Mouse (Mus musculus) cerebellum, adult 9-11 months (tissue): Measurements from ENCODE around the gene Tedc1.
"Not testable (repeated sequence)": the region's sequence is repeated elsewhere in the genome, so short reads cannot be mapped to it uniquely, and the experiment has no call there.

Experiments used
- DNase-seq: peaks from one replicate; pipeline ENCODE4 v3.0.0; 2022

The Tedc1 gene

DNA sequence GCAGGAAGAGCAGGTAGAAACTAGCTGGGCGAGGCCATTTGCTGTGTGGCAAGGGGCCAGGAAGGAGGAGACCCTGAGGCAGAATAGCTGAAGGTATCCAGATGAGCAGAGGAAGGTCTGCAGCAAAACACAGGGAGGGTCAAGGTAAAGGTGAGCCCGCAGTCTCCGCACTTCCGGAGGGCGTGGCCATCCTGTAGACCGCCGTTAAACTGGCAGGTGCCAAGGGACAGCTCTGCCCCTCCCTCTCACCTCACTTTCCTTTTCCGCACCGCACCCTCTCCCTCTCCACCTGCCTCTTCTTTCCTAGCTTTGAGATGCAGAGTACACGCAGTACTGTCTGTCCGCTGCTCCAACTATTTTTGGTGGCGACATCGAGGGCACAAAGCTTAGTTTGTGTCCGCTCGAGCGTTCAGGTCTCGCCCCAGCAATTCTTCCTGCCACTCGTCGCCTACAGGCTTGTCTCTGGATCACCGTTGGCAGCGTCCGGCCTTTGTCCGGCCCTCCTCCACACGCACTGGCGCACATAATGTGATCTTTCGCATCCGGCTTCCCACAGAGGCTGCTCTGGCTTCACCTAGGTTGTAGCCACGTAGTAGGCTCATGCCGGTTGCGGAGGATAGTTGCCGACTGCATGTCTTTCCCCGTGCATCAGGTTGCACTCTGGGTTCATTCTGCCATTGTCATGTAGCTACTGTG is 997 bp upstream of the Tedc1 start:
- DNase-seq = peak; percentile 79

DNA sequence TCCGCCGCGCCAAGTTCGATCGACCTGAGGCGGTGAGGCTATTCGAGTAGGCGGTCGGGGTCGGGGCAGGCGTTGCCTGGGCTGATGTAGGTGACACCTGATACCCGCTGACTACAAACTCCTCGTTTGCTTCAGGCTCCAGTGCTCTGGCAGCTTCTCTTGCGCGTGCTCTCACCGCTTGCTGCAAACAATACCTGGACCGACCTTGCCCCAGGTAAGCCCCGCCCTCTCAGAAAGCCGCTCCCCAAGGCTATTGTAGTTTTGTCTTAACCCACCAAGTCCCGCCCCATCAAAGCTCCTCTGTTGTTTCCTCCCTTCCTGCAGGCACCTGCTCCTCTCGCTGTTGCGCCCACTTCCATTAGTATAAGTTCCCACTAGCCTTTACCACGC is 314 bp downstream of the Tedc1 start:
- no peak for DNase-seq

DNA sequence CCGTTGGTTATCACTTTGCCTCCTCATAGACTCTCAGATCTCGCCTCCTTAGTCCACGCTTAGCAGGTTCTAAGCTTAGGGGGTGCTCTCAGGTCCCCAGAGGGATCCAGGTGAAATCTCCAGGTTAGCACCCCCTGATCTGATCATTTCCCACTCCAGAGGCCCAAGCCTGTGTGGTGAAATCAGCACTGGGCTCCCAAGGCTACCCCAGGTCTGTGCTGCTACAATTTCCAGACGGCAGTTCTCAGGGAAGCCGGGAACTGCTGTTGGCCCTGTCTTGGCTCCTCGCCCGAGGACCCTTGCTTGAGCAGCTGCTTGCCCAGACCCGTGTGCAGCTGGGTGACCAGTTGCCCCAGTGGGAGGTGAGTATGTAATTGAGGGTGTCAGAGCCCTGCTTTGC is 781 bp downstream of the Tedc1 start:
- peak; percentile 73 for DNase-seq

DNA sequence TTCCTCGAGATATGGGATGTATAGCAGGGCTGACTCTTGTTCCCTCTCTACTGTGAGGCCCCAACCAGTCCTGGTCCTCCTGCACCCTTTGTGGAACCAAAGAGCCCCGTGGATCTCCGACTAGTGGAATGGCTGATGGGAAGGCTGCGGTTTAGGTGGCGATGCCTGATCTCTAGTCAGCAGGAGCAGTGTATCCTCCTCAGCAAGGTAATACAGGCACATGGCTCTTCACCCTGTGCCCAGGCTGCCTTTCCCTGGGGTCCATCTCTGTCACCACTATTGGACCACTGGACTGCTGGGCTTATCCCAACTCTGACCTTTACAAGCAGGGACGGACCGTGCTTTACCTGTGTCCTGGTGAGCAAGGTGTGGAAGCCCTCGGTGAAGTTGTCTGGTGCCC is 1.3 kb downstream of the Tedc1 start:
- no peak for DNase-seq

DNA sequence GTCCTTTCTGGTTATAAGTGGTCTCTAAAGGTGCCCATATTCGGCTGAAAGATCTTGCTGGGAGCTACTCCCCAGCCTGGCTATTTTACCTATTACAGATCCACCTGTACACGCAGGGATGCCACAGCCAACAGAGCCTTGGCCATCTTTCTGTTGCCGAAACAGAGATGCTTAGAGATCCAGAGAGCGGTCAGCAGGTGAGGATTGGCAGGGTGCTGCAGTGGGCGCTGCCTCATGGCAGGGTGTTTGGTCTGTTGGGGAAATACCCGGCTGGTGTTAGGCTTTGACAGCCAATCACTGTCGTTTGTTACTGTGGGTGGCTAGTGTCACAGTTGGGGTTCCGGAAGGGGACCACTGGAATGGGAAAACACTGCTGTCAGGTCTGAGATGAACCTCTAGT is 1.8 kb downstream of the Tedc1 start:
- peak; percentile 41 for DNase-seq

DNA sequence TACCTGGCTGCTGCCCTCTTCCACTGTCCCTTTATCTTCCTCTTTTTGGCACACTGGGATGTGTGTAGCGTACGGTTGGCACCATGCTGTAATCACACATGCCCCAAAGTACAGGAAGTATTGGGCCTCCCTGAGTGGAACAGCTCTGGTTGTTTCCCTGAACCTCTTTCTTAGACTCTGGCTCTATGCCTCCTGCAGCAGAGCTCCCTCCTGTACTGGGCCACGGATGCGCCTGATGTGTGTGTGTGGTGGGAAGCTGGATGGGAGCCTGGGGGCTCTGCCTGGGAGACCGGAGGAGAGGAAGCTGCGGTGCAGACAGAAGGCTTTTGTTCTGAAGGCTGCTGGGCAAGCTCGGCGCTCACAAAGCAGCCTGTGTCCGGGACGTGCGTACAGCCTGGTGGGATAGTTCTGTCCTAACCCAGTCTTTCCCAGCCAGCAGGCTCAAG is 7.4 kb downstream of the Tedc1 start:
- DNase-seq = peak; percentile 65

DNA sequence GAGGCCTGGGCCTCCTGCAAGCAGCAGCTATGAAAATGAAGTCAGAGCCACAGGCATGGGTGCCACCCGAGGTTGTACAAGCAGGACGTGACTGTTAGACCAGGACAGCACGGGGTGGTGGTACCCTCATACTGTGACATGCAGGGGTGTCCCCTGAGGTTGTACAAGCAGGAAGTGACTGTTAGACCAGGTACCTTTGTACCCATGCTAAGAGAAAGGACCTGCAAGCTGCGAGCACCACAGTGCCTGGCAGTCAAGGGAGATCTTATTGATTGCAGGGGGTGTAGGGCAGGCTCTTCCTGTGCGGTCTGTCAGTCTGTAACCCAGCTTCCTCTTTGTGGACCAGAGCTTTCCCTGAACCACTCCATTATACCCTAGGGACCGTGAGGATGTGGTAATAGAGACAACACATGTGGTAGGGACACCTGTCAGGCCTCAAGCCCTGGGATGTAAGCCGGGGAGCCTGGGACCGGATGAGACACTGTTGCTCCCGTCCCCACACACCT is 11.9 kb downstream of the Tedc1 start:
- no peak for DNase-seq

DNA sequence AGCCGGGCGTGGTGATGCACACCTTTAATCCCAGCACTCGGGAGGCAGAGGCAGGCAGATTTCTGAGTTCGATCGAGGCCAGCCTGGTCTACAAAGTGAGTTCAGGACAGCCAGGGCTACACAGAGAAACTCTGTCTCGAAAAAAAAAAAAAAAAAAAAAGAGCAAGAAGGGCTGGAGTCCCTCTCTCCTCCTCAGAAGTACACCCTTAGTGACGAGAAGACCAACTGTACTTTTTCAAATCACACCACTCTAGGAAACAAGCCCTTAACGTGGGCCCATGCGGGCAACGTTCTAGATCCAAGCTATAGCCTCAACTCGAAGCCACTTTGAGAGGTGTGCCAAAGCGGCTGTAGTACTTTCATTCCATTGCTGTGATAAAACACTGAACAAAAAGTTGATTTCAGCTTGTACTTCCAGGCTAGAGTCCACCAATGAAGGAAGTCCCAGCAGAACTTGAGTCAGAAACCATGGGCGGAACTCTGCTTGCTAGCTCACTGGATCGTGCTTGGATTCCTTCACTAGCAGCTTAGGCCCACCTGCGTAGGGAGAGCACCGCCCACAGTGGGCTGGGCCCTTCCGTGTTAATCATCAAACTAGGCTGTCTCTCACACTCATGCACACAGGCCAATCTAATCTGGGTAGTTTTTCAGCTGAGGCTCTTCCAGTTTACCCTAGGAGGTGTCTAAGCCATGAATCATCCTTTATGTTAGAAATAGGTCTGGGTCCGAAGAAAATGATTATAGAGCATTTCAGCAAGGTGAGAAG is 20.9 kb downstream of the Tedc1 start:
- DNase-seq = no peak

DNA sequence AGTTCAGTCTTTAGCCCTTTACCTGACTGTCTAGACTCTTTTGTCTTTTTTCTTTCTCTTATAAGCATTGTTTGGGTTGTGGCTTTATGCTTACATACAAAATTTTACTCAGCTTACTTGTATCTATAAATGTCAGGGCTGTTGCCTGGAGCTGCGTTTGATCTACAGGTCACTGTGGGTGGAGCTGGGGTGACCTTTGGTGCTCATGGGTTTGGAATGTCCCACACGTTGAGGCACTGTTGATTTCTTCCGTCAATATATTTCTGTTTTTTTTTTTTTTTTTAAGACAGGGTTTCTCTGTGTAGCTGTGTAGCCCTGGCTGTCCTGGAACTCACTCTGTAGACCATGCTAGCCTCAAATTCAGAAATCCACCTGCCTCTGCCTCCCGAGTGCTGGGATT is 24.8 kb downstream of the Tedc1 start:
- DNase-seq = no peak

DNA sequence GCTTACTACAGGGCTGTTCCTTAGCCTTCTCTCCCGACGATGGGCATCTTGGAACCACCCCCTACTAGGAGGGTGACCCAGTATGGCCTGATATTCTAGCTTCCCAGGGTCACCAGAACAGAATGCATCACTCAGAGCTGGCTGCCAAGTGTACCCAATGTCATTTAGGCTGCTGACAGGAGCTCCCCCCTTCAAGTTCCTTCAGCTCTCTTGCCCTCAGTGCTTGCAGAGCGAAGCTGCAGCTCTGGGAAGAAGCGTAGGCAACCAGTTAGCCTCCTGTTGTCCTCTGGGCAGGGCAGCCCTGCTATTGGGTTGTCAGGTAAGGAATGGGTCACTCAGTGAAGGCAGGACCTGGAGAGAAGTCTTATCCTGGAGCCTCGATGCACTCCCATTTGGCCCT is 28.7 kb downstream of the Tedc1 start:
- peak; percentile 30 for DNase-seq

DNA sequence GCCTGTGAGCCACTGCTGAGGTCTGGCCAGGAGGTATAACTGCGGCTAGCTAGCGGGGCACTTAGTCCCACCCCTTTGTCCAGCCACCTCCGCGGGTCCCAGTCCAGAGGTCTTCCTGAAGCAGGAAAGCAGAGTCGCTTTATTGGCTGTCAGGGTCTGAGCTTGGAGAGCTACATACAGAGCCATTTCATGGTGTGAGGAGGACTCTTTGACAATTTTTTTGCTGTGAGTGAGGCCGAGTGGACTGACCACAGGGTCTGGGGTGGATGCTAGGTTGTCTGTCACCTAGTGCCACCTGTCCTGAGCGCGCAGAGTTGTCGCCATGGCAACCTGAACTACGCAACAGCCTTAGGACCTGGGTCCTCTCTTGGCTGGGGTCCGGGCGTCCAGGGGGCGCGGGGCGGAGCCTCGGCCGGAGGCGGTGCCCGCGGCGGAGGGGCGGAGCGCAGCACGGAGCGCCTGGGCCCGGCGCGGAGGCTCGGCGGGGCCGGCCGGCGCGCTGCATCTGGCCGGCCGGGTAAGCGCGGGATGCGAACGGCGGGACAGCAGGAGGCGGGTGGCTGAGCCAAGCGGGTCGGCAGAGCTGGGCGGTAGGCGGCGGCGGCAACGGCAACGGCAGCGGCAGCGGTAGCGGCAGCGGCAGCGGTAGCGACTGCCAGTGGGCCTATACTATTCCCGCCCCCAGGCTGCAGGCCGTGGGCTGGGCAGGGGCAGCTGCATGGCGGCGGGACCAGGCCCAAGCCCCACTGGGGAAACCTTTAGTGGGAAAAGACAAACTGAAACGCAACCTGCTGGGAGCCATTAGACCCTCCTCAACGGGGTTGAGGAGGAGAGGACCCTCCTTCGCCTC is 29.4 kb downstream of the Tedc1 start, which contains the start of gene Tmem121:
Tmem121 (plus strand) TSS at position 489 of the 850 bp plus-strand sequence.
- peak; percentile 76 for DNase-seq

DNA sequence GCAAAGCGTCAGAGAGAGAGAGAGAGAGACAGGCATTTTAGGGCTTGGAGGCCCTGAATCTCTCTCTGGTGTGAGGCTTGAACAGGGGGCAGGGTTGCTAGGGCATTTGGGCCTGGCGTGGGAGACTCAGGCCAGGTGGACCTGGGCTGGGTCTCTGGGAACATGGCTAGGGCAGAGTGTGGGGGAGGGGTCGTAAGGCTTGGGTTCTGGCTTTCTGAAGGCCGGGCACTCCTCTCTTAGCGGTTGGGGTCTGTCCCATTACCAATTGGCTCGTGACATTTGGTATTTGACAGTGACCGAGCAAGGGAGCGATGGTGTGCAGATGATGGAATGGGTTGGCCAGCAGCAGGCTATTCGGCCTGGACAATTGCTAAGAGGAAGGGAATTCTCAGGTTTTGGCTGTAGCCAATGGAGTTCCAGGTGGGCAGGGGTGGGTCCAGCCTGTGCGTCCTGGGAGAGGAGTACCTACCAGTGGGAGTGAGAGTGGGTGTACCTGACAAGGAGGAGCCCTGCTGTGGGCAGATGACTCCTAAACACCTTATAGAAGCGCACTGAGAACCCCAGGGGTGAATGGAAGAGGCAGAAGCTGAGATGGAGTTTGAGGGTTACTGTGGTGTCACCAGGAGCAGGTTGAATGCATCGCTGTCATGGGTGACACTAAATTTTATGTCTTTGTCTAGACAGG is 30.2 kb downstream of the Tedc1 start:
- DNase-seq = peak; percentile 68

DNA sequence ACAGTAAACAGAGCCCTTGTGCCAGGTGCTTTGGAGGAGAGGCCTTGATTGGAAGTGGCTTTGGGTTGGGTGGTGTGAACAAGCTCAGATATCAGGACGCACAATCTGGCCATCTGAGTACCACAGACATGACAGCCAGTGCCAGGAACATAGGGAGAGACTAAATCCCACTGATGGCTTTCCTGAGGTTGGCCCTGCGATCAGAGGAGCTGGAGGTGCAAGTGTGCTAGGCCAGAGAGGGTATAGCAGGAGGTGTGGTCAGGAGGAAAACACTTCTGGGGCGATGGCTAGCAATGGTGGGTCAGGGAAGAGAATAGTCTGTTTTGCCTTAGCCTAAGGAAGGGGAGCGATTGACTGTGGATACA is 30.8 kb downstream of the Tedc1 start:
- DNase-seq = no peak

DNA sequence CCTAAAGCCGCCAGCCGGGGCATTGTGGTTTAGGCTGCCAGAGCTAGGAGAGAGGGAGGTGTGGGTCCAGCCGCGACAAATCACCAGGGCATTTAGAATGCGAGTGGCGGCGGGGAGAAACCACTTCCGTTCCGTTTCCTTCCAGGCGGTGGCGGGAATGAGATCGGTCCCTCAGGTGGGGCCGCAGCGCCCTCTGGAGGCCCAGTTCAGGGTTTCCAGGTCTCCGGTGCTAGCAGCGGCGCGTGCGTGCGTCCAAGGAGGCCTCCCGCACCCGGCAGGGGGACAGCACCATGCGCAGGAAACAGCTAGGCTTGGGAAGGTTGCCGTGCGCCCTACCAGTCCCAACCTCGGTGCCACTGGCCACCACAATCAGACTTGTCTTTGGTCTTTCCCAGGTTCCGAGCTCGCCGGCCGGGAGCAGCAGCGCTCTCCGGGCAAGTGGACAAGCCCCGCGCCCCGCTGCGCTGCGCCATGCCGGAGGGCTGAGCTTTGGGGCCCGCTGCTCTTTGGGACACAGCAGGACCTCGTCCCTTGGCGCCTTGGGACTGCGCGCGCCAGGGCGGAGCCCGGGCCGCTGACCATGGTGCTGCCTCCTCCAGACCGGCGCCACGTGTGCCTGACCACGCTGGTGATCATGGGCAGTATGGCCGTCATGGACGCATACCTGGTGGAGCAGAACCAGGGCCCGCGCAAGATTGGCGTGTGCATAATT is 31.5 kb downstream of the Tedc1 start:
- peak; percentile 90 for DNase-seq

DNA sequence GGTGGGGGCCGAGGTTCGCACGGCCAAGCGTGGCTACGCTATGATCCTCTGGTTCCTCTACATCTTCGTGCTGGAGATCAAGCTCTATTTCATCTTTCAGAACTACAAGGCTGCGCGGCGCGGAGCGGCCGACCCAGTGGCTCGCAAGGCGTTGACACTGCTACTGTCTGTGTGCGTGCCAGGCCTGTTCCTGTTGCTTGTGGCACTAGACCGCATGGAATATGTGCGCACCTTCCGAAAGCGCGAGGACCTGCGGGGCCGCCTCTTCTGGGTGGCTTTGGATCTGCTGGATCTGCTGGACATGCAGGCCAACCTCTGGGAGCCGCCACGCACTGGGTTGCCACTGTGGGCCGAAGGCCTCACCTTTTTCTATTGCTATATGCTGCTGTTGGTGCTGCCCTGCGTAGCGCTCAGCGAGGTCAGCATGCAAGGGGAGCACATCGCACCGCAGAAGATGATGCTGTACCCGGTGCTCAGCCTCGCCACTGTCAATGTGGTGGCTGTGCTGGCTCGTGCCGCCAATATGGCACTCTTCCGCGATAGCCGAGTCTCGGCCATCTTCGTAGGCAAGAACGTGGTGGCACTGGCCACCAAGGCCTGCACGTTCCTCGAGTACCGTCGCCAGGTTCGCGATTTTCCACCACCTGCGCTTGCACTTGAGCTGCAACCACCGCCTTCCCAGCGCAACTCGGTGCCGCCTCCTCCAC is 32.3 kb downstream of the Tedc1 start:
- peak; percentile 63 for DNase-seq

DNA sequence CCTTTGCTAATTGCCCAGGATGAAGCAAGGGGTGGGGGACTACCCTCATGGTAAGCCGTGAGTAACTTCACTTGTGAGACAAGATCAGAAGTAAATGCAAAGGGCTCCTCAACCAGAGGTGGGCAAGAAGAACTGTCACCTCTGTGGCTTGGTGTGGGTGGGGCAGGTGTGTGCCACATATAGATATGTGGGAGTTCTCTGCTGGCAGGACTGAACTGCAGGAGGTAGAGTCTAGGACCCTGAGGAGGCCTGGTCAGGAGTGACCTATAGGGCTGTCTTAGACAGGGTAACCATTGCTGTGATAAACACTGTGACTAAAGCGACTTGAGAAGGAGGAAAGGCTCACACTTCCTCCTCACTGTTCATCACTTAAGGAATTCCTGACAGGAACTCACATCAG is 37.2 kb downstream of the Tedc1 start:
- no peak for DNase-seq

DNA sequence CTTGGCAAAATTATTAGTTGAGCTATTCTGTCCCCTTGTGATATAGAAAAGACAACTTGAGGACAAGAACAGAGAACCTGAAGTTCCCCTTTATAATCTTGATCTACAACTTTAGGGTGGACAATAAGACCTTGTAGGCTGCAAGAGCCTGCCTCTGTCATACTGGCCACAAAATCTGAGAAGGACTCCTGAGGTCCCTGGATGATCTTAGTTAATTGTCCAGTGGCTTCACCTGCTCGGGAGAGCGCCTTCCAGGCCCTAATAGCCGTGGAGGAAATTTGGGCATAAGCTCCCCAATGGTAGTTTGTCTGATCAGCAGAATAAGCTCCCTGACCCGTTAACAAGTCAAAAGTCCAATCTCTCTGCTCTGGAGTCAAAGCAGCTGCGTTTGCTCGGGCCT is 42.9 kb downstream of the Tedc1 start:
- not testable (repeated sequence) for DNase-seq

DNA sequence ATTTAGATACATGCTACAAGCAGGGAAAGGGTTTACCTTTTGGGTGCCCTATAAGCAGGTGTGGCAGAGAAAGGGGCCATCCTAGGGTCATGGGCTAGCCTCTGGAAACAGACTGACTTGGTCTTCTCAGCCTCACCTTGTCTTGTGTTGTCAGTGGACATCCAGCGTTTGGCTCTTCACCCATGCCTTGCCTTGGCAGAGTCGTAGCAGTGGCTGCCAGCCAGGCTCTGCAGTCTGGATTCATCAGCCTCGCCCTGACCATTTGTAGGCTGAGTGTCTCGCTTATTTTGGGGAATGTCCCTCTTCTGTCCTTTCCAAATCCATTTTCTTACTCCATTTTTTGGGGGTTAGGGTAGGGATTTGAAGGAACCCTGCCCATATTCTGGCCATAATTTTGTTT is 45.1 kb downstream of the Tedc1 start:
- peak; percentile 58 for DNase-seq

DNA sequence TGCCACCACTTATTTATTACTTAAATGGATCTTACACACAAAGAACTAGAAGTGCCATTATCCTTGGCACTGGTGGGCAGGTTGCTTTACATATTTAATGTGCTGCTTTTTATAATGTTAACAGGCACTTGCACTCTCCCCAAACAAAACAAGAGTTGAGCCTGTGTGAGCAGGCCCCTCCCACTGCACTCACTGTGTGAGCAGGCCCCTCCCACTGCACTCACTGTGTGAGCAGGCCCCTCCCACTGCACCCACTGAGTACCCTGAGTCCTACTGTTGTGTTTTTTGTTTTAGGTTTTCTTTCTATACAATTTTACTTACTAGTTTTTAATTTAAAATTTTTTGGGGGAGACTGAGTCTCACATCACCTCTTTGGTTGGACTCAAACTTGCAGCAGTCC is 45.8 kb downstream of the Tedc1 start:
- DNase-seq = peak; percentile 37

DNA sequence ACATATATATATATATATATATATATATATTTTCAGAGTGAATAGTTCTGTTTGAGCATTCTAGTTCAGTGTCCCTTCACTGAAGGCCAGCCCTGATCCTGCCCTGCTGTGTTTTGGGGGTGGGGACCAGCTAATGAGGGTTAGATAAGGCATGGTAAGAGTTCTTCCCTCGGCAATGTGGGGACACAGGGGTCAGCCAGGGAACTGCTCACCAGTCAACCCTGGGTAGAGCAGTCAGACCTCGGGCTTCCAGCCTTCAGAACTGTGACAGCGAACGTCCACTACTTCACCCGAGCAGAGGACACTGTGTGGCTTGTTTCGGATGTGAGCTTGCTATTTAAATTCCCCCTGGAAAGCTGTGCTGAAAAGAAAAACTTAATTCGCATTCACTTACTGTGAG is 47.3 kb downstream of the Tedc1 start:
- no peak for DNase-seq

DNA sequence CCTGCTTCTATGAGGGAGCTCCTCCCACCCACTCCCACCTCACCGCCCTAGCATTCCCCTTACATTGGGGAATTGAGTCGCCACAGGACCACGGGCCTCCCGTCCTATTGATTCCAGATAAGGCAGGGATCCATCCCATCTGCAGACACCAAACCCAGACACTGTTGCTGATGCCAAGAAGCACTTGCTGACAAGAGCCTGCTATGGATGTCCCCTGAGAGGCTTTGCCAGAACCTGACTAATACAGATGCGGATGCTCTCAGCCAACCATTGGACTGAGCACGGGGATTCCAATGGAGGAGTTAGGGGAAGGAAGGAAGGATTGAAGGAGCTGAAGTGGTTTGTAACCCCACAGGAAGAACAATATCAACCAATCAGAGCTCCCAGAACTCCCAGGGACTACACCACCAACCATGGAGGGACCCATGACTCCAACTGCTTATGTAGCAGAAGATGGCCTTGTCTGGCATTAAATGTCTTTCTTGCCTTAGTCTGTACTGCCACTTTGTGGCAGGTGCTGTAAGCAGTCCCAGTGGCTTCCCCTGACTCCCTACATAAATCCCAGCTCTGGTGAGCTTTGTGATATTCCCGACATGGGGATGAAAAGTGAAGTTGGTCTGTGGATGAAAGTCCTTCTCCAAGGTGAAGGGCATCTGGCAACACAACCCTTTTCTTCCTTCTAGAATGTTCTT is 49.2 kb downstream of the Tedc1 start:
- no peak for DNase-seq
